ENCODE assay signal across 16 mouse cellular contexts in genomic region chr14:17822754-17823153, GRCm38 (mm10).
"Had no signal": no experiment of that assay in that cellular context is flagged by ENCODE, and none has a peak within 500 bp of the region (broad histone marks: within the 10 kb centered on the region; RNA-seq: fewer than 3 reads in every experiment).

No protein-coding gene starts in this region.

- H3K9ac ChIP-seq: liver, embryonic 15.5 days; midbrain, embryonic 15.5 days; neural tube, embryonic 13.5 days had no signal

- H3K4me3 ChIP-seq: layer of hippocampus, adult 2 months; liver, embryonic 15.5 days; midbrain, embryonic 10.5 days; midbrain, embryonic 15.5 days; neural tube, embryonic 13.5 days had no signal

- H3K4me2 ChIP-seq: liver, embryonic 11.5 days; liver, embryonic 15.5 days; midbrain, embryonic 15.5 days; neural tube, embryonic 13.5 days had no signal

- H3K4me1 ChIP-seq: liver, embryonic 15.5 days; midbrain, embryonic 10.5 days; midbrain, embryonic 15.5 days; neural tube, embryonic 13.5 days had no signal

- H3K9me3 ChIP-seq: liver, embryonic 15.5 days; midbrain, embryonic 10.5 days; midbrain, embryonic 15.5 days; neural tube, embryonic 13.5 days had no signal

- H3K27ac ChIP-seq: layer of hippocampus, adult 2 months; liver, embryonic 15.5 days; midbrain, embryonic 10.5 days; midbrain, embryonic 15.5 days; neural tube, embryonic 13.5 days had no signal

- H3K36me3 ChIP-seq: liver, embryonic 15.5 days; midbrain, embryonic 10.5 days; midbrain, embryonic 15.5 days; neural tube, embryonic 13.5 days had no signal

- H3K27me3 ChIP-seq: liver, embryonic 15.5 days; midbrain, embryonic 15.5 days; neural tube, embryonic 13.5 days had no signal

- DNase-seq: kidney, postnatal 10 days; kidney, postnatal 4 days; lung, adult 2 months; lung, postnatal 4 days; retina, postnatal 1 day; right cerebral cortex, postnatal 4 days; spleen, adult 18-20 months; thymus, adult 18-20 months; thymus, postnatal 14 days had no signal

- ATAC-seq: lung, postnatal 0 days; midbrain, embryonic 15.5 days had no signal
